Mouse (Mus musculus) C2C12 (cell line): ENCODE data around the gene Cd244a.

Experiments
- CTCF ChIP-seq: IDR thresholded peaks from one replicate; pipeline ENCODE4 v1.5.1; 2011; ENCODE audit not compliant: control insufficient read depth, insufficient read depth, insufficient read length
- MAX ChIP-seq: IDR thresholded peaks from one replicate; pipeline ENCODE4 v1.6.1; 2011; ENCODE audit warnings: mild to moderate bottlenecking, control low read depth

DNA sequence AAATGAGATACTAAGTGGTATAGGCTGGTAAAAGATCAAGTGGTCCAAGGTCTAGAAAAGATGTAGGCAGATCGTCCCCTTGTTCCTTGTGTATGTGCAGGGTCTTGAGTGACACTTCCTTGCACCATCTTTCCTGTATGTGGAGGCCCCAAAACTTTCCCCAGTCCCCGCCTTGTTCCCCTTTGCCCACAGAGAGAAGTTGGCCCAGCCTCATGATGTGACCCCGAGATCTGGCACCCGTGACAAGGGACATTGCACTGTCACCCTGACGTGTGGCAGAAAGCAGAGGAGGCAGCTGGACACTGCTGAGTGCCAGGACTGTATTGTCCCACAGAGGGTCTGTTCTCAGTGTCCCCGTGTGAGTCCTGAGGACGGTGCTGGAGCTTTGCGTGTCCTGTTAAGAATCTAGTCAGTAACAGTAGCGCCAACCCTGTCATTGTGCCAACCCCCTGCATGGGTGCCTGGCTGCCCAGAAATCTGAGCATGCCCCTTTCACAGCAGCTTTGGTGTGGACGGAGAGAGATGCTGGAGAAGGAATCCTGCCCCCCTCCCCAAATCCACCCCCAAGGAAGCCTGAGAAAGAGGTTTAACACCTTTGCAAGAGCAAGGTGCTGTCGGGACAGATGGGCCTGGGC lies 58.0 kb downstream of the Cd244a start:
- no peak for TF ChIP-seq CTCF
- no peak for TF ChIP-seq MAX
